Comparison of ENCODE assay signal across 13 mouse cellular contexts in genomic region chr13:54218341-54218740, GRCm38 (mm10). TPM values are rescaled to one million over a fixed set of nuclear protein-coding genes. Genes with fewer than 3 reads are reported as not detected.
DNase-seq lines count a peak whose midpoint lies in the region; ATAC-seq and TF ChIP-seq lines count a peak whose summit lies in the region.
"Had no signal": no experiment of that assay in that cellular context is flagged by ENCODE, and none has a peak within 500 bp of the region (broad histone marks: within the 10 kb centered on the region; RNA-seq: fewer than 3 reads in every experiment).

No protein-coding gene starts in this region.

- no peak overlapping the region for H3K4me3 ChIP-seq in layer of hippocampus, adult 2 months
- no peak overlapping the region for H3K4me3 ChIP-seq in heart, embryonic 11.5 days (ENCODE audit: low read depth, low read length)
- H3K4me3 ChIP-seq: embryonic facial prominence, embryonic 12.5 days; liver, embryonic 15.5 days; myocyte had no signal

- WGBS in heart, embryonic 11.5 days (ENCODE audit: insufficient replicate concordance): 59% methylated on average over 1 of the region's 1 CpGs

- DNase-seq in layer of hippocampus, adult 2 months (ENCODE audit: low spot score in 2 of 2): peak in 1 of 2 experiments; percentile 63
- no peak for DNase-seq in layer of hippocampus, postnatal 25 days (ENCODE audit: extremely low spot score in 1 of 2, low spot score in 1 of 2)
- peak; percentile 72 for DNase-seq in A20 (ENCODE audit: low read depth, low spot score)
- peak; percentile 66 for DNase-seq in c-Kit-positive CD71-negative TER-119-negative erythroid progenitor cells, embryonic 14.5 days (ENCODE audit: low read depth)
- no peak for DNase-seq in T-cell, adult 2 months (ENCODE audit: low spot score)
- DNase-seq: cerebellum, adult 11-12 months had no signal

- H3K4me2 ChIP-seq in heart, embryonic 11.5 days: no peak overlapping the region
- H3K4me2 ChIP-seq: embryonic facial prominence, embryonic 12.5 days; liver, embryonic 15.5 days had no signal

- no peaks in the 10 kb centered on the region for H3K36me3 ChIP-seq in heart, embryonic 11.5 days (ENCODE audit: control insufficient read depth, insufficient read depth, low read length)
- H3K36me3 ChIP-seq: embryonic facial prominence, embryonic 12.5 days; liver, embryonic 15.5 days had no signal

- no peaks in the 10 kb centered on the region; the same call in 1 of the 2 replicates for H3K4me1 ChIP-seq in heart, embryonic 11.5 days (ENCODE audit: control insufficient read depth, insufficient read depth, low read length)
- H3K4me1 ChIP-seq: embryonic facial prominence, embryonic 12.5 days; liver, embryonic 15.5 days had no signal

- ATAC-seq in megakaryocyte, adult 5-6 weeks (ENCODE audit: poor library complexity, severe bottlenecking): peak; percentile 75
- ATAC-seq in cerebellum, adult (ENCODE audit: insufficient number of reproducible peaks, low FRiP score, low TSS enrichment): no peak
- no peak for ATAC-seq in heart, embryonic 11.5 days (replicated peaks; ENCODE audit: insufficient number of reproducible peaks, low FRiP score, low TSS enrichment)
- ATAC-seq: forebrain, embryonic 16.5 days had no signal

- H3K9me3 ChIP-seq in heart, embryonic 11.5 days (replicated peaks; ENCODE audit: control insufficient read depth, low read length): no peaks in the 10 kb centered on the region
- H3K9me3 ChIP-seq: embryonic facial prominence, embryonic 12.5 days; liver, embryonic 15.5 days had no signal

- peaks cover 3% of the 10 kb centered on the region; the same call in 1 of the 2 replicates for H3K27me3 ChIP-seq in heart, embryonic 11.5 days (ENCODE audit: control insufficient read depth, insufficient read depth, low read length)
- H3K27me3 ChIP-seq: embryonic facial prominence, embryonic 12.5 days; liver, embryonic 15.5 days had no signal

- peak overlapping the region; percentile 44; the same call in 1 of the 2 replicates for H3K27ac ChIP-seq in layer of hippocampus, adult 2 months
- H3K27ac ChIP-seq in heart, embryonic 11.5 days (ENCODE audit: low read depth, low read length): no peak overlapping the region
- H3K27ac ChIP-seq: embryonic facial prominence, embryonic 12.5 days; liver, embryonic 15.5 days had no signal

- H3K9ac ChIP-seq in heart, embryonic 11.5 days (ENCODE audit: low read depth, low read length): no peak overlapping the region
- H3K9ac ChIP-seq: embryonic facial prominence, embryonic 12.5 days; liver, embryonic 15.5 days had no signal

- no peak for TF ChIP-seq CTCF in layer of hippocampus, adult 2 months (conservative IDR thresholded peaks at IDR 0.05)

RNA-seq across cellular contexts. Expression of gene Hrh2, which starts 26.4 kb away (rescaled TPM):
- total RNA-seq in layer of hippocampus, adult 2 months (2021): 1 to 10 TPM; 6.3 to 6.9 TPM
- total RNA-seq in layer of hippocampus, postnatal 25 days (2021): 1 to 10 TPM; 5.6 to 6.9 TPM
- 11.7 and 12.7 TPM in 2 replicates for total RNA-seq in megakaryocyte, adult 5-6 weeks (2015)
- 4.9 and 6.0 TPM in 2 replicates for total RNA-seq in megakaryocyte, adult 5-6 weeks (2017)
- polyA plus RNA-seq in heart, embryonic 11.5 days (2014; fragmentation: Nextera tagmentation; extraction: Ambion mirVana): 0.04 and 0.10 TPM in 2 replicates
- polyA plus RNA-seq: myocyte had no signal

Comparison
In these comparisons a context has a peak if more than half of its experiments do, and no peak if none do; other contexts are left out.
1. DNase-seq: peak in A20 (single experiment) and c-Kit-positive CD71-negative TER-119-negative erythroid progenitor cells, embryonic 14.5 days (single experiment); none in layer of hippocampus, postnatal 25 days (0 of 2) and T-cell, adult 2 months (single experiment).